18 mouse cellular contexts compared by ENCODE assay signal in genomic region chr3:88210918-88211317, GRCm38 (mm10). TPM values are rescaled to one million over a fixed set of nuclear protein-coding genes. Genes with fewer than 3 reads are reported as not detected.
DNase-seq lines count a peak whose midpoint lies in the region; ATAC-seq and TF ChIP-seq lines count a peak whose summit lies in the region.
"Had no signal": no experiment of that assay in that cellular context is flagged by ENCODE, and none has a peak within 500 bp of the region (broad histone marks: within the 10 kb centered on the region; RNA-seq: fewer than 3 reads in every experiment).

No protein-coding gene starts in this region.

- H3K4me2 ChIP-seq in forebrain, embryonic 14.5 days (ENCODE audit: low read length) = peak overlapping the region; percentile 98
- peak overlapping the region; percentile 79 for H3K4me2 ChIP-seq in hindbrain, embryonic 16.5 days (ENCODE audit: low read length)
- peak overlapping the region; percentile 81 for H3K4me2 ChIP-seq in neural tube, embryonic 12.5 days (replicated peaks)
- H3K4me2 ChIP-seq: limb, embryonic 13.5 days had no signal

- H3K27ac ChIP-seq in layer of hippocampus, adult 2 months = peak overlapping the region; percentile 99
- peak overlapping the region; percentile 100 for H3K27ac ChIP-seq in forebrain, embryonic 14.5 days (ENCODE audit: low read depth, low read length)
- peak overlapping the region; percentile 96 for H3K27ac ChIP-seq in hindbrain, embryonic 16.5 days (ENCODE audit: low read depth, low read length)
- peak overlapping the region; percentile 42; the same call in 1 of the 2 replicates for H3K27ac ChIP-seq in neural tube, embryonic 12.5 days
- H3K27ac ChIP-seq: limb, embryonic 13.5 days; macrophage had no signal

- WGBS in forebrain, embryonic 14.5 days = 22% methylated on average over 2 of the region's 2 CpGs
- WGBS in hindbrain, embryonic 16.5 days = 6% methylated on average over 2 of the region's 2 CpGs
- WGBS in neural tube, embryonic 12.5 days = 12% methylated on average over 2 of the region's 2 CpGs
- 18% methylated on average over 2 of the region's 2 CpGs for WGBS in lung, adult 2 months

- peaks cover 14% of the 10 kb centered on the region; the same call in 1 of the 2 replicates for H3K4me1 ChIP-seq in forebrain, embryonic 14.5 days (ENCODE audit: control insufficient read depth, insufficient read depth, low read length)
- H3K4me1 ChIP-seq in hindbrain, embryonic 16.5 days (ENCODE audit: control insufficient read depth, insufficient read depth, low read depth, low read length) = peaks cover 41% of the 10 kb centered on the region
- peaks cover 13% of the 10 kb centered on the region for H3K4me1 ChIP-seq in neural tube, embryonic 12.5 days
- peaks cover 7% of the 10 kb centered on the region for H3K4me1 ChIP-seq in lung, adult 2 months (ENCODE audit: control insufficient read depth, insufficient read depth, low read length)

- TF ChIP-seq CTCF in layer of hippocampus, adult 2 months (conservative IDR thresholded peaks at IDR 0.05) = no peak
- TF ChIP-seq CTCF in lung, adult 2 months (IDR thresholded peaks at IDR 0.05; ENCODE audit: insufficient read depth, low read length) = no peak

- H3K27me3 ChIP-seq in forebrain, embryonic 14.5 days (replicated peaks; ENCODE audit: control insufficient read depth, insufficient read depth, low read length) = no peaks in the 10 kb centered on the region
- no peaks in the 10 kb centered on the region; the same call in 1 of the 2 replicates for H3K27me3 ChIP-seq in hindbrain, embryonic 16.5 days (replicated peaks; ENCODE audit: control insufficient read depth, insufficient read depth, low read length)
- H3K27me3 ChIP-seq in neural tube, embryonic 12.5 days (replicated peaks) = peaks cover 66% of the 10 kb centered on the region

- TF ChIP-seq POLR2A in lung, adult 2 months (IDR thresholded peaks at IDR 0.05; ENCODE audit: borderline replicate concordance, extremely low read depth, low read depth, low read length) = no peak

- ATAC-seq in forebrain, embryonic 14.5 days = no peak
- ATAC-seq in hindbrain, embryonic 16.5 days = no peak
- ATAC-seq in neural tube, embryonic 12.5 days (ENCODE audit: low FRiP score, low read depth) = no peak
- ATAC-seq: inflammation-experienced regulatory T-cells, adult 6 months had no signal

- peak overlapping the region; percentile 81 for H3K4me3 ChIP-seq in layer of hippocampus, adult 2 months
- peak overlapping the region; percentile 86 for H3K4me3 ChIP-seq in forebrain, embryonic 14.5 days (ENCODE audit: low read depth, low read length)
- peak overlapping the region; percentile 60 for H3K4me3 ChIP-seq in hindbrain, embryonic 16.5 days (ENCODE audit: low read length)
- peak overlapping the region; percentile 59 for H3K4me3 ChIP-seq in neural tube, embryonic 12.5 days
- H3K4me3 ChIP-seq in lung, adult 2 months (replicated peaks; ENCODE audit: extremely low read depth, low read depth, low read length) = no peak overlapping the region
- H3K4me3 ChIP-seq: limb, embryonic 13.5 days; myocyte had no signal

- H3K9me3 ChIP-seq in forebrain, embryonic 14.5 days (replicated peaks; ENCODE audit: control insufficient read depth, low read length) = no peaks in the 10 kb centered on the region
- no peaks in the 10 kb centered on the region for H3K9me3 ChIP-seq in hindbrain, embryonic 16.5 days (ENCODE audit: control insufficient read depth, low read length)
- H3K9me3 ChIP-seq in neural tube, embryonic 12.5 days = no peaks in the 10 kb centered on the region
- H3K9me3 ChIP-seq: limb, embryonic 13.5 days had no signal

- peaks cover 54% of the 10 kb centered on the region for H3K36me3 ChIP-seq in forebrain, embryonic 14.5 days (ENCODE audit: control insufficient read depth, insufficient read depth, low read length)
- peaks cover 3% of the 10 kb centered on the region; the same call in 1 of the 2 replicates for H3K36me3 ChIP-seq in hindbrain, embryonic 16.5 days (ENCODE audit: control insufficient read depth, insufficient read depth, low read length)
- H3K36me3 ChIP-seq in neural tube, embryonic 12.5 days = peaks cover 32% of the 10 kb centered on the region
- H3K36me3 ChIP-seq: limb, embryonic 13.5 days had no signal

- no peak for DNase-seq in layer of hippocampus, adult 2 months (ENCODE audit: low spot score in 2 of 2)
- DNase-seq in layer of hippocampus, postnatal 36 days = no peak
- peak; percentile 33 for DNase-seq in forebrain, embryonic 14.5 days (ENCODE audit: low spot score)
- no peak for DNase-seq in lung, postnatal 10 days
- no peak for DNase-seq in lung, adult 2 months
- DNase-seq in kidney, adult 18-20 months = no peak
- DNase-seq: adrenal gland, adult 2 months; cerebellum, adult 9-10 months; gastrocnemius, postnatal 14 days; kidney, postnatal 14 days; thymus, adult 18-20 months had no signal

- H3K9ac ChIP-seq in forebrain, embryonic 14.5 days (ENCODE audit: low read length) = peak overlapping the region; percentile 100
- H3K9ac ChIP-seq in hindbrain, embryonic 16.5 days (ENCODE audit: low read depth, low read length) = peak overlapping the region; percentile 82
- H3K9ac ChIP-seq in neural tube, embryonic 12.5 days = peak overlapping the region; percentile 96
- H3K9ac ChIP-seq: limb, embryonic 13.5 days had no signal

RNA-seq across cellular contexts. Expression of gene Rhbg, which starts 43.6 kb away (rescaled TPM):
- total RNA-seq in layer of hippocampus, adult 2 months (2021) = not detected
- total RNA-seq in layer of hippocampus, postnatal 36 days (2021) = not detected
- polyA plus RNA-seq in forebrain, embryonic 14.5 days (2014; fragmentation: Nextera tagmentation; extraction: Ambion mirVana) = 0.25 TPM in 1 of 2 replicates, not detected in the other
- polyA plus RNA-seq in hindbrain, embryonic 16.5 days (2015; fragmentation: Nextera tagmentation; extraction: Ambion mirVana) = 0.52 and 0.99 TPM in 2 replicates
- 0.32 and 0.79 TPM in 2 replicates for polyA plus RNA-seq in neural tube, embryonic 12.5 days (2016; fragmentation: Nextera tagmentation; extraction: Ambion mirVana)
- 8.2 and 14.5 TPM in 2 replicates for polyA plus RNA-seq in lung, adult 2 months (2012; rRNA removed)
- total RNA-seq: gastrocnemius, postnatal 14 days had no signal
- polyA plus RNA-seq: heart, embryonic 14.5 days; inflammation-experienced regulatory T-cells, adult 6 months; macrophage; myocyte had no signal

Comparison
In these comparisons a context has a peak if more than half of its experiments do, and no peak if none do; other contexts are left out.
1. H3K27ac ChIP-seq: peak in every context shown above with its lines; median percentile 100 in forebrain, embryonic 14.5 days; 99 in layer of hippocampus, adult 2 months; 96 in hindbrain, embryonic 16.5 days; 42 in neural tube, embryonic 12.5 days.